ENCODE assay signal across 8 mouse cellular contexts in the genomic region with DNA sequence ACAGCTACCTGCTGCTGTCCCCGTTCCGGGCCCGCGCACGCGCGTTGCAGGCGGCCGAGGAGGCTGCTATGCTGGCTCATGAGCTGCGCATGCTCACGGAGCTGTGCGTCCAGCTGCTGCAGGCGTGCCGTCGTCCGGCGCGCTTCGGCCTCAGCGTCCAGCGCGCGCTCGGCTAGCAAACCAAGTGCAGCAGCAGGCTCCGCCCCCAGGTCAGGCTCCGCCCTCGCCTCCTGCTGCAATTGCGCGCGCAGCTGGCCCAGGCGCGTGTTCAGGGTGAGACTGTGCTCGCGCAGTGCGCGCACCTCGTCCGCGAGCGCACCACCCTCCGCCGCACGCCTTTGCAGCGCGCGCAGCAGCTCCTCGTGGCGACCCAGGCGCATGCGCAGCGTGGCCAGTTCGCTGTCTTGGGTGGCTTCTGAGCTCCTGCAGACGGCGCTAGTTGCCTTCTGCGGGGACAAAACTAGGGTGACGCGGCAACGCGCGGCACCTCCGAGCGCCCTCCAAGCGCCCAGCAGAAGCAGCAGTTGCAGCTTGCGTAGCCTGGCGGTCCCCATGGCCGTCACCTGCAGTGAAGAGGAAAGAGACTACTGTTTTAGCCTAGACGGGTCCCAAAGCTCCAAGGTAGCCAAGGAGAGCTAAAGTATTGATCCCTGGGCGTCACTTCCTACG. TPM values are rescaled to one million over a fixed set of nuclear protein-coding genes. Genes with fewer than 3 reads are reported as not detected.
A peak's percentile ranks its signal among the peaks of the same experiment; 100 is the strongest.
DNase-seq lines count a peak whose midpoint lies in the region; ATAC-seq lines count a peak whose summit lies in the region.

No protein-coding gene starts in this region.

- H3K27ac ChIP-seq in hindbrain, embryonic 12.5 days = peak overlapping the region; percentile 92

- no peaks in the 10 kb centered on the region for H3K9me3 ChIP-seq in hindbrain, embryonic 12.5 days (replicated peaks)

- DNase-seq in NIH3T3 (ENCODE audit: low read depth) = peak; percentile 100
- peak; percentile 100 for DNase-seq in cerebellum, postnatal 10 days
- peak; percentile 99 to 100 for DNase-seq in frontal cortex, postnatal 10 days (ENCODE audit: low spot score in 2 of 2)
- DNase-seq in layer of hippocampus, postnatal 14 days (ENCODE audit: low spot score in 2 of 2) = peak; percentile 99
- DNase-seq in lung, postnatal 14 days = peak; percentile 100
- DNase-seq in retina, adult 2 months (ENCODE audit: low read depth, low spot score) = peak; percentile 99
- peak; percentile 99 for DNase-seq in thymus, postnatal 36 days

- H3K9ac ChIP-seq in hindbrain, embryonic 12.5 days = peak overlapping the region; percentile 74

- under 1% methylated on average over 61 of the region's 69 CpGs for WGBS in hindbrain, embryonic 12.5 days

- H3K4me2 ChIP-seq in hindbrain, embryonic 12.5 days (replicated peaks) = peak overlapping the region; percentile 61

- H3K4me1 ChIP-seq in hindbrain, embryonic 12.5 days = peaks cover 2% of the 10 kb centered on the region; the same call in 1 of the 2 replicates

- peak; percentile 95 for ATAC-seq in hindbrain, embryonic 12.5 days (ENCODE audit: low FRiP score)

- H3K4me3 ChIP-seq in hindbrain, embryonic 12.5 days = peak overlapping the region; percentile 37

- no peaks in the 10 kb centered on the region for H3K27me3 ChIP-seq in hindbrain, embryonic 12.5 days

- H3K36me3 ChIP-seq in hindbrain, embryonic 12.5 days = no peaks in the 10 kb centered on the region

RNA-seq across cellular contexts. Expression of a gene that starts 1.4 kb away (rescaled TPM):
- polyA plus RNA-seq in hindbrain, embryonic 12.5 days (2016; fragmentation: Nextera tagmentation; extraction: Ambion mirVana) = 4.8 and 5.5 TPM in 2 replicates
- 10 to 100 TPM in 1 of 2 experiments, 1 to 10 TPM in 1; 7.3 to 10.7 TPM for total RNA-seq in layer of hippocampus, postnatal 14 days (2021)

RNA-seq across cellular contexts. Expression of a gene that starts 9.7 kb away (rescaled TPM):
- 2.0 and 2.4 TPM in 2 replicates for polyA plus RNA-seq in hindbrain, embryonic 12.5 days (2016; fragmentation: Nextera tagmentation; extraction: Ambion mirVana)
- 10 to 100 TPM; 55.6 to 56.1 TPM for total RNA-seq in layer of hippocampus, postnatal 14 days (2021)

RNA-seq across cellular contexts. Expression of a gene that starts 9.8 kb away (rescaled TPM):
- polyA plus RNA-seq in hindbrain, embryonic 12.5 days (2016; fragmentation: Nextera tagmentation; extraction: Ambion mirVana) = 55.1 and 59.5 TPM in 2 replicates
- total RNA-seq in layer of hippocampus, postnatal 14 days (2021) = 10 to 100 TPM; 21.3 to 25.6 TPM

RNA-seq across cellular contexts. Expression of a gene that starts 20.2 kb away (rescaled TPM):
- 282 and 283 TPM in 2 replicates for polyA plus RNA-seq in hindbrain, embryonic 12.5 days (2016; fragmentation: Nextera tagmentation; extraction: Ambion mirVana)
- total RNA-seq in layer of hippocampus, postnatal 14 days (2021) = 100 to 1,000 TPM; 114 to 123 TPM

RNA-seq across cellular contexts. Expression of a gene that starts 59.9 kb away (rescaled TPM):
- not detected in 2 replicates for polyA plus RNA-seq in hindbrain, embryonic 12.5 days (2016; fragmentation: Nextera tagmentation; extraction: Ambion mirVana)
- total RNA-seq in layer of hippocampus, postnatal 14 days (2021) = not detected

Comparison
In these comparisons a context has a peak if more than half of its experiments do, and no peak if none do; other contexts are left out.
1. Peak in every context shown above with its lines: DNase-seq, ATAC-seq, H3K4me3 ChIP-seq and H3K27ac ChIP-seq.